Mouse (Mus musculus) monocyte, adult 5-6 weeks (primary cell): Measurements from ENCODE around the gene Snrpc. TPM values are rescaled to one million over a fixed set of nuclear protein-coding genes. Genes with fewer than 3 reads are reported as not detected.

ENCODE experiments used
- ATAC-seq: fragments of 153-309, 156-312 bp; replicated peaks from 2 replicates; pipeline ENCODE4 v1.8.0; 2017; ENCODE audit warnings: mild to moderate bottlenecking; ENCODE audit not compliant: low TSS enrichment, insufficient number of reproducible peaks, severe bottlenecking, poor library complexity, low FRiP score
- total RNA-seq: library from RNA; stranded (forward); fragments of 200-1000, 200-491, 200-594 nt; gene quantifications from 3 replicates; pipeline ENCODE4 v1.2.3, GENCODE M21; 2017

The Snrpc gene
- total RNA-seq, 1 experiment from 2014 or later = 88.4 TPM

- ATAC-seq = peak; percentile 55
Observed at GRCm38 (mm10) chr17:27856265-27856797, 18.4 kb downstream of the Snrpc start, which contains the start of gene Uhrf1bp1. TSS of gene Uhrf1bp1 (plus strand) at chr17:27856441.

- peak; percentile 42 for ATAC-seq
Observed at GRCm38 (mm10) chr17:27856798-27857648, 19.1 kb downstream of the Snrpc start.

DNA sequence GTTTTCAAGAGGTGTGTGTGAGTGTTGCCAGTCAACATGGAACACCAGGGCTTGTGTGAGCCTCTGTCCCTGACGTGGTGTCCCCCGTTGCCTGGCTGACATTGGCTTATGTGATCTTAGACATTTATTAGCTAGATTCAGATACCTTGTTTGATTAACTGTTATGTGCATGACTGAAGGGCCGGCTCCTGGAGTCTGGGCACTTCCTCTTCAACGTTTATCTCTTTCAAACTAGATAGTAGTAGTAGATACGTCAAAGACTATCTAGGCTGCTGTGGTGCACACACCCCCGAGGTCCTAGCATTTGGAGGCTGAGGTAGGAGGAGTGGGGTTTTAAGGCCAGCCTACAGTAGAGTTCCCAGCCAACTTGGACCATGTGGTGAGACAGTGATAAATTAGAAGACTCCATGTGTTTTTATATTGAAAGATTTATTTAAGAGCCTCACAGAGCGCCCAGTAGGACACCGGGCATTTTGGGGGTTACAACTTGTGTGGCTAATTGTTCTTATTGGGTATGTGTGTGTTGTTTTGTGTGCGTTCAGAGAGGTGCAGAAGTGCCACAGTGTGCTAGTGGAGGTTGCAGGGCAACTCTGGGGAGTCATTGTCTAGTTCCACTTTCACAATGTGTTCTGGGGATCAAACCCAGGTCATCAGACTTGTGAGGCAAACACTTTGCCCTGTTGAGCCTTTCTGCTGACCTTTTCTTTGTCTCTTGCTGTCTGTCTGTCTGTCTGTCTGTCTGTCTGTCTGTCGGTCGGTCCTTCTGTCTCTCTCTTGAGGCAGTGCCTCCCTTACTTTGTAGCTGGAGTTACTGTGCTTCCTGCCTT lies 19.9 kb downstream of the Snrpc start:
- peak; percentile 33; the same call in 1 of the 2 replicates for ATAC-seq

- no peak for ATAC-seq
Observed at GRCm38 (mm10) chr17:27859131-27859530, 21.2 kb downstream of the Snrpc start.

DNA sequence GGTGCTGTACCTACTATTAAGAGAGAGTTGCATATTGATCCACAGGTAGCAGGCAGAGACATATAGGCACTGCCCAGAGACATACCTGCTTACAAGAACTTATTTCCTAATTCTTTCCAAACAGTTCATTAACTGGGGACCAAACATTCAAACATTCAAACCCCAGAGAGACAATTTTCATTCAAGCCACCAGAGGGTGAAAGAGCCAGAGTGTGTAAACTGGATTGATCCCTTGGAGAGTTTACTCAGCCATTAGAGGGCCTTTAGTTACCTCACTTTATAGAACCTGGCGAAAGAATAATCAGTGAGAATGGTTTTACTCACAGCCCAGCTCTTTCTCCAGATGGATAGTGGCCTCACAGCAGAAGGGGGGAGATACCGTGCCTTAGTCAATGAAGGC lies 27.5 kb downstream of the Snrpc start:
- no peak for ATAC-seq

GRCm38 (mm10) chr17:27866737-27867136 lies 28.8 kb downstream of the Snrpc start:
- no peak for ATAC-seq

- no peak for ATAC-seq
Observed at GRCm38 (mm10) chr17:27871851-27872250, 33.9 kb downstream of the Snrpc start.

DNA sequence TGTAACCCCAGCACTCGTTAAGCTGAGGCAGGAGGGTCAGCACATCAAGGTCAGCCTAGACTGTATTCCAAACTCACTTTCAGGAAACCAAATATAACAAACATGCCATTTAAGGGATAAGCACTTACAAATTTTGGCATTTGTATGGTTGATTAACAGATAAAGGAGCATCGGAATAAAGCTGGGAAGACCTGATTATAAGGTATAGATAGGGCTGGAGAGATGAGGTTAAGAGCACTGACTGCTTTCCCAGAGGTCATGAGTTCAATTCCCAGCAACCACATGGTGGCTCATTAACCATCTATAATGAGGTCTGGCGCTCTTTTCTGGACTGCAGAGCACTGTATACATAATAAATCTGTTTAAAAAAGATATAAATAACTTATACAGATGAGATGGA lies 35.6 kb downstream of the Snrpc start:
- ATAC-seq = no peak

DNA sequence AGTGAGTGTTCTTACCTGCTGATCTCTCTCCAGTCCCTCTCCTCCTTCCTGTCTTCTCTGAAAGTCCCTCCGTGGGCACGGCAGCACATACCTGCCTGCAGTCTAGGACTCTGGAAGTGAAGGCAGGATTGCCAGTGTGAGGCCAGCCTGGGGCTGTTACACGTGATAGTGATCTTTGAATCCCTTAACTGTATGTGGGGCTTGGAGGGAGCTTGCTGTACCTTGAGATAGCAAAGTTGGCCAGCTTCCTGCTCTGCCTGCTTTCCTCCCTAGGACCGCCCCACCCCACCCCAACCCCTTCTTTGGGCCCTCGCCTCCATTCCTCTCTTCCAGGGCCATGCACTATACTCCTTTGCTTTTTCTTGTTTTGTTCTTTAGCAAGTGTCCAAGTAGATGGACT lies 36.6 kb downstream of the Snrpc start:
- no peak for ATAC-seq

- no peak for ATAC-seq
Observed at GRCm38 (mm10) chr17:27881518-27881917, 43.6 kb downstream of the Snrpc start.

DNA sequence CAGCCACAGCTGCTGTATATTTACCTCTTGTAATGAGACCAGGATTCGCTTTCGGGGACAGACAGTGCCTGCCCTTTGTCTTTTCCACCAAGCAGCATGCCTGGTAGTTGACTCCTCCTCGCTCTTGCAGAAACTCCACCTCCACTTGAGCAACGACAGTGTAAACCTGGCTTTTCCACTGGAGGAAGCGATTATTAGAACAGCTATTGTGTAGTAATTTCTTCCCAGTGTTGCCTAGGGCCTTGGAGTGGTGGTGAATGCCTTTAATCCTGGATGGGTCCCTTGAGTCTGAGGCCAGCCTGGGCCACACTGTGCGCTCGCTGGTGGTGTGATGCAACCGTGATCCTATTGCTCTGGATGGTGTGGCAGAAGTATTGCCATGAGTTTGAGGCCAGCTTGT lies 45.2 kb downstream of the Snrpc start:
- ATAC-seq = no peak

GRCm38 (mm10) chr17:27883994-27884393 lies 46.0 kb downstream of the Snrpc start:
- ATAC-seq = no peak

GRCm38 (mm10) chr17:27886499-27887210 lies 48.7 kb downstream of the Snrpc start:
- ATAC-seq = no peak

Other genes with a start within 250 kb of the Snrpc start
- 74.6 to 166 TPM (median 113 TPM) in 3 replicates for gene Nudt3, start 214.7 kb upstream of the Snrpc start, total RNA-seq
- gene RPS10-NUDT3, start 202.9 kb upstream of the Snrpc start, total RNA-seq = not detected in 3 replicates
- gene Rps10, start 201.5 kb upstream of the Snrpc start, total RNA-seq = 1,083 to 1,310 TPM (median 1,165 TPM) in 3 replicates
- gene Pacsin1, start 182.6 kb upstream of the Snrpc start, total RNA-seq = 1.8 TPM in 1 of 3 replicates, not detected in the others
- gene Spdef, start 109.2 kb upstream of the Snrpc start, total RNA-seq = not detected in 3 replicates
- gene D17Wsu92e, start 17.5 kb upstream of the Snrpc start, total RNA-seq = 146 to 207 TPM (median 171 TPM) in 3 replicates
- gene Uhrf1bp1, start 18.3 kb downstream of the Snrpc start, total RNA-seq = 3.9 to 5.1 TPM (median 4.2 TPM) in 3 replicates
- 16.1 to 31.0 TPM (median 22.1 TPM) in 3 replicates for gene Anks1, start 71.2 kb downstream of the Snrpc start, total RNA-seq
- gene Taf11, start 71.7 kb downstream of the Snrpc start, total RNA-seq = 25.8 to 43.4 TPM (median 35.3 TPM) in 3 replicates
- 1.6 to 2.7 TPM (median 2.3 TPM) in 3 replicates for gene Tcp11, start 242.5 kb downstream of the Snrpc start, total RNA-seq